Mouse (Mus musculus): Measurements from ENCODE around the gene Gal3st2b.
"Not testable (repeated sequence)": the region's sequence is repeated elsewhere in the genome, so short reads cannot be mapped to it uniquely, and the experiment has no call there.

Gene Gal3st2b

GRCm38 (mm10) chr1:93918011-93918410 is at the start of gene Gal3st2b:
Gene Gal3st2b (plus strand): TSS chr1:93918311.
- not testable (repeated sequence) for DNase-seq (ENCODE audit: low read depth, low spot score)

GRCm38 (mm10) chr1:93871594-93872105 is 46.5 kb upstream of the Gal3st2b start:
- DNase-seq (ENCODE audit: low read depth, low spot score) = not testable (repeated sequence)

GRCm38 (mm10) chr1:93874405-93874804 is 43.7 kb upstream of the Gal3st2b start:
- not testable (repeated sequence) for DNase-seq (ENCODE audit: low read depth, low spot score)

- not testable (repeated sequence) for DNase-seq (ENCODE audit: low read depth, low spot score)
These were observed 36.3 kb upstream of the Gal3st2b start for GRCm38 (mm10) chr1:93881778-93882177.

GRCm38 (mm10) chr1:93890936-93891335 is 27.2 kb upstream of the Gal3st2b start:
- DNase-seq (ENCODE audit: low read depth, low spot score) = not testable (repeated sequence)

GRCm38 (mm10) chr1:93897395-93897794 is 20.7 kb upstream of the Gal3st2b start:
- DNase-seq (ENCODE audit: low read depth, low spot score) = not testable (repeated sequence)

- DNase-seq (ENCODE audit: low read depth, low spot score) = not testable (repeated sequence)
These were observed 16.8 kb upstream of the Gal3st2b start for GRCm38 (mm10) chr1:93901291-93901690.

- DNase-seq (ENCODE audit: low read depth, low spot score) = not testable (repeated sequence)
These were observed 11.4 kb upstream of the Gal3st2b start for GRCm38 (mm10) chr1:93906690-93907089.

- not testable (repeated sequence) for DNase-seq (ENCODE audit: low read depth, low spot score)
These were observed 9.0 kb upstream of the Gal3st2b start for GRCm38 (mm10) chr1:93908977-93909586.

GRCm38 (mm10) chr1:93911877-93912276 is 6.2 kb upstream of the Gal3st2b start:
- DNase-seq (ENCODE audit: low read depth, low spot score) = not testable (repeated sequence)

- DNase-seq (ENCODE audit: low read depth, low spot score) = not testable (repeated sequence)
These were observed 951 bp upstream of the Gal3st2b start for GRCm38 (mm10) chr1:93917160-93917559.

GRCm38 (mm10) chr1:93918775-93919174 is 664 bp downstream of the Gal3st2b start:
- DNase-seq (ENCODE audit: low read depth, low spot score) = not testable (repeated sequence)

- not testable (repeated sequence) for DNase-seq (ENCODE audit: low read depth, low spot score)
These were observed 1.2 kb downstream of the Gal3st2b start for GRCm38 (mm10) chr1:93919321-93919720.

GRCm38 (mm10) chr1:93922609-93923008 is 4.5 kb downstream of the Gal3st2b start:
- DNase-seq (ENCODE audit: low read depth, low spot score) = not testable (repeated sequence)

GRCm38 (mm10) chr1:93923098-93923497 is 5.0 kb downstream of the Gal3st2b start:
- DNase-seq (ENCODE audit: low read depth, low spot score) = not testable (repeated sequence)

GRCm38 (mm10) chr1:93935378-93935777 is 17.3 kb downstream of the Gal3st2b start:
- DNase-seq (ENCODE audit: low read depth, low spot score) = not testable (repeated sequence)

- not testable (repeated sequence) for DNase-seq (ENCODE audit: low read depth, low spot score)
These were observed 19.7 kb downstream of the Gal3st2b start for GRCm38 (mm10) chr1:93937807-93938206.

- DNase-seq (ENCODE audit: low read depth, low spot score) = not testable (repeated sequence)
These were observed 20.3 kb downstream of the Gal3st2b start for GRCm38 (mm10) chr1:93938415-93938814.

- not testable (repeated sequence) for DNase-seq (ENCODE audit: low read depth, low spot score)
These were observed 31.0 kb downstream of the Gal3st2b start for GRCm38 (mm10) chr1:93949087-93949486.

- DNase-seq (ENCODE audit: low read depth, low spot score) = not testable (repeated sequence)
These were observed 48.4 kb downstream of the Gal3st2b start for GRCm38 (mm10) chr1:93966489-93966888.

GRCm38 (mm10) chr1:93970380-93970779 is 52.3 kb downstream of the Gal3st2b start:
- DNase-seq (ENCODE audit: low read depth, low spot score) = not testable (repeated sequence)

- not testable (repeated sequence) for DNase-seq (ENCODE audit: low read depth, low spot score)
These were observed 52.7 kb downstream of the Gal3st2b start for GRCm38 (mm10) chr1:93970797-93971196.

GRCm38 (mm10) chr1:93975764-93976163 is 57.7 kb downstream of the Gal3st2b start:
- DNase-seq (ENCODE audit: low read depth, low spot score) = not testable (repeated sequence)
